Mouse (Mus musculus): ENCODE data around the gene Ltbp2.

DNA sequence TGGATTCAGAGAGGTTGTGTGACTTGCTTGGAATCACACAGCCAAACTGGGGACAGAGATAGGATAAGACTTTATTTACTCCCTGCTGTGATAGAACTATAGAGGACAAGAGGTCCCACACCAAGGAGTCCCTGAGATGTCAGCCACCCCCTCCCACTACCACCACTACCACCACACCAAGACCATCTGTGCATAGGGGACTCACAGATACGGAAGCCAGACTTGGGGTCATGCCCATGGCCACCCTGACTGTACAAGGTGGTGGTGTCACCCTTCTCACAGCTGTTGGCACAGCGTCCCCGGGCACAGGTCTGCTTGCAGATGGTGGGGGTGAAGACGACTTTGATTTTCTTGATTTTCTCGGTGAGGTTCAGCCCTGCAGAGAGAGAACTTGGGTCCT is 45.9 kb downstream of the Ltbp2 start:
- TF ChIP-seq CTCF (IDR thresholded peaks at IDR 0.05; ENCODE audit: low read depth) (no peak), EP300 (optimal IDR thresholded peaks at IDR 0.05) (no peak)
